Mouse (Mus musculus) forelimb bud, embryonic 11.5 days (tissue): Measurements from ENCODE around the gene Nf2.

ENCODE experiments used
- DNase-seq: peaks from one replicate; pipeline ENCODE4 v3.0.0-alpha.2; 2012; ENCODE audit warnings: low read depth, low spot score

Gene Nf2

GRCm38 (mm10) chr11:4746733-4747132 is 102.6 kb downstream of the Nf2 start, which contains the start of gene Cabp7:
Gene Cabp7, minus strand, starts transcription at chr11:4746778.
- DNase-seq, result no peak

DNA sequence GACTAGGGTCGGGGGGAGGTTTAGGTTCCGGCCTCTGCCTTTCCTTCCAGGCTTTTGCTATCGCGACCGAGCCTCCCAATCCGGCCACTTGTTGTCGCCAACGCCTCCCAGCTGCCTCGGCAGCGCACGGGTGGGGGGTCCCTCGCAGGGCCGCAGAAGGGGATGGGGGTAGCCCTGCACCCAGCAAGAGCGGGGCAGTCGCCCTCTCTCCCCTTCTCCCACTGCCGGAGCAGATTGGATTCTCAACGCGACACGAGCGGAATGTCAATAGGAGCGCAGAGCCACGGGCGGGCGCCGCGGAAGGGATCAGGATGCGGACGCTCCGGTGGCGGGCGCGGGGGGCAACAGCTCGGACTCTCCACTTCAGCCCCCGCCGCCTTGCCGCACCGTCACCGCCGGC is 103.4 kb downstream of the Nf2 start:
- no peak for DNase-seq

DNA sequence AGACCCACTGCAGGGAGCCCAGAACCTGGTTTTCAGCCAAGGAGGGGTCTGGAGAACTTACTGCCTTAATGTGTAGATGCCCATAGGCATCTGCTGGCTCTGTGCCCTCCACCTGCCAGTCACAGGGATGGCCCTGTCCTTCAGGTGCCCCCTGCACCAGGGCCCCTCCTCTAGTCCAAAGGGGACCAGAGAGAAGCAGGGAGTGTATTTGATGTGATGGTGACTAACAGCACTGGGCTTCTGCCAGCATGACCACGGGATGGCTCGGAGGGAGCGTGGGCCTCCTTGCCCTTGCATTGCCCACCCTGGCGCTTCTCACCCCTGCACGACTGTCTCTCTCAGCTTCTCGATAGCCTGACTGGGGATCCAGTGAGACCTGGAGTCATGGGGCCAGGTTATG is 104.6 kb downstream of the Nf2 start:
- no peak for DNase-seq

DNA sequence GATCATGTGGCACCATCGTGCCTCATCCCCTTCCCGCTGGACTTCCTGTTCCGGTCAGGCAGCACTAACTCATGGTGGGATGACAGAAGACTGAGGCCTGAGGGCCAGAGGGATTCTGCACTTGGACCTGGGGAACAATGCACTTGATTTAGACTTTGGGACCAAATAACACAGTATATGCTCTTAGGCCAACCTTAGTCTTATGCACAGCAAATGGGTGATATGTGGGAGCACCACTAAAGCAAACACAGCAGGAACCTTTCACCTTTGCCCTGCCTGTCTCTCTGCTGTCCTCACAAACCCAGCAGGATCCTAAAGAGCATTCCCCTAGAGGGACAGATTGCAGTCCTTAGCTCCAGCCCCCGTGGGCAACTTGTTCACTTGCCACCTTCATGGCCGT is 108.6 kb downstream of the Nf2 start:
- DNase-seq, result no peak

DNA sequence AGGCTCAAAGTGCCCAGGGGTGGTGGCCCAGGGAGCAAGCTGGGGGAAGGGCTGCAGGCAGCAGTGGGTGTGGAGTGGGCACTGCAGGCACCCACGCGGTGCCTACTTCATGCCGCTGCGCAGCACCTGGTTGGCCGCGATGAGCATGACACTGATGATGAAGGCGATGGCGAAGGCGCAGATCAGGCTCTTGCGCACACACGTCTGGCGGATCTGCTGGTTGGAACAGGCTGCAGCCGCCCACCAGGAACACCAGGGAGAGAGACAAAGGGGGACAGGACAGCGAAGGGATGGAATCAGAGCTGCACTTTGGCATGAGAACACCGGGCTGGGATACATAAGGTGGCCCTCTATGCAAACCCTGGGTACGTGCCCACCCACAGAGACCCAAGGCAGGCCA is 110.6 kb downstream of the Nf2 start:
- DNase-seq, result no peak

DNA sequence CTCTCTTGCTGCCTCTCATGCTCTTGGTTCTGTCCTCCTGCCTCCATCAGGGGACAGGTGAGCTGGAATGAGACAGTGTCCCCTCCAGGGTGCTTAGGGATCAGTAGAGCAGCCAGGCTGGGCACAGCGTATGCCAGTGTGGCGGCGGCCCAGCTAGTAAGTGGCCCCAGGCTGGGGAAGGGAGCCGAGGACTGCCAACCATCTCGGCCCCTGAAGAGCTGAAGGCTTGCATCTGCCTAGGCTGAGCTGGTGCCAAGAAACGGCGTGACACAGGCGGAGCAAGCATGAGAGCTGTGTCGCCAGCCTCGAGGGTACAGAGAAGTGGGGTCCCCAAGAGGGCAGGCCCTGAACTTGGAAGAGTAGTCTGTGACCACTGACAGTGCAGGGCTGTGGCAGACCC is 111.7 kb downstream of the Nf2 start:
- no peak for DNase-seq

DNA sequence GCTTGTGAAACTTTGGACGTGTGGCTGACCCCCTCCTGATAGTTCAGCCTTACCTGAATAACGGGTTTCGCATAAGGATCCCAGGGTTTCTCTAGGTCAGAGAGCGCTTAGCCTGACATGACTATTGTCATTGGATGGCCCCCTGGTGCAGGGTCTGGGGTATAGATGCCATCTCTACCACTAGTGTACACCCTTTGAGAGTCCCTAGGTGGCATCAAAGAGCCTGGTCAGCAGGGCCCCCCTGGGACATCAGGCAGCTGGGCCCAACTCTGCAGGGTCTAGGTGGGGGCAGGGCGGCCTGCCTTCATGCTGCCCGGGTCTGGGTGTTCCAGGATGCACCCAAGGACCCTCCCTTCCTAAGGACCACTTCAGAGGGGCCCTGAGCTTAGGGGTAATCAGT is 113.0 kb downstream of the Nf2 start:
- DNase-seq, result no peak

DNA sequence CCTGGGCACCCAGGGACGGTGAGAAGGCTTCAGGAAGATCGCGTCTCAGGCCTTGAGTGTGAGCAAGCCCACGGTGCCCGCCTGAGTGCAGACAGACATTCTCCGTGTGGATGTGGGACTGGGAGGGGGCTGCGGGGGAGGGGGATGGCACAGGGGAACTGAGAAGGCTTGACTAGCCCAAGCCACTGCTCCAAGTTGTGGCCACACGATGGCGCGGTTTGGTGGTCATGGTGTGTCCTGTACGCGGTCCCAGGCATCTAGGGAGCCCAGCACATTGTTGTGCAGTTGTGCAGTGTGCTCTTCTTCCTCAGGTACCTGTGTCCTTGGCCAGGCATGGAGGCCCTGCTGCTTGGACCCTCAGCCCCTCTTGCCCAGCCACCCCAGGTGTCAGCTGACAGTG is 115.2 kb downstream of the Nf2 start:
- no peak for DNase-seq

DNA sequence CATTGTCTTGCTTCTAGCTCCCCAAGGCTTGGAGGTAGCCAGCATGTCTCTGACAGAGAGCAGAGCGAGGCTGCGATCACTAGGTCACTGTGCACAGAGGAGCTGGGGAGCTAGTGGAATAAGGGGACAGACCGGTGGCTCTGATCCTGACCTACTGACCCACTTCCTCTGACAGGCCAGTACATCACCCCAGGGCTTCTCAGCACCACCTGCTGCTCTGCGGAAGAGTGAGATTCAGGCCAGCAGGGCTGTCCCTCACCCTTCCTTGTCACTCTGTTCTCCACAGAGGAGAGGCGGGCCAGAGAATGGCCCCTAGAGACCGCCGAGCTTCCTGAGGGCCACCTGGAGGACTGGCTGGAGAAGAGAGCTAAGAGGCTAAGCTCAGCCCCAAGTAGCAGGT is 117.6 kb downstream of the Nf2 start:
- no peak for DNase-seq

- DNase-seq, result no peak
Measured at GRCm38 (mm10) chr11:4730913-4731312, 118.4 kb downstream of the Nf2 start.

DNA sequence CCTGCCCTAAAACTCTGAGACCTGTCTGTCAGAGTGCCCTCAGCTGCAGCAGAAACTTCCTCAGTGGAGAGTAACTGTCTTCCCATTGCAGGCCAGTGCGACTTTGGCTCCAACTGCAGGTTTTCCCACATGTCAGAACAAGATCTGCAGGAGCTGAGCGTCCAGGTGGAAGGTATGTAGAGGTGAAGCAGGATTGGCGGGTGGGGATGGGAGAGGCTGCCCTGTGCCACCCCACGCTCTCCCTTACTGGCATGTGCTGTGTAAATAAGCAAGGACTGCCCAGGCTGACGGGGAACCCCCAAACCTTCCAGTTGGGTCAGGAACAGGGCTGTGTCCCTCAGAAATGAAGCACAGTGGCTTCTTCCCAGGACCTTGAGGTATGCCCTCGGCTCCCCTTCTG is 119.2 kb downstream of the Nf2 start:
- DNase-seq, result no peak

DNA sequence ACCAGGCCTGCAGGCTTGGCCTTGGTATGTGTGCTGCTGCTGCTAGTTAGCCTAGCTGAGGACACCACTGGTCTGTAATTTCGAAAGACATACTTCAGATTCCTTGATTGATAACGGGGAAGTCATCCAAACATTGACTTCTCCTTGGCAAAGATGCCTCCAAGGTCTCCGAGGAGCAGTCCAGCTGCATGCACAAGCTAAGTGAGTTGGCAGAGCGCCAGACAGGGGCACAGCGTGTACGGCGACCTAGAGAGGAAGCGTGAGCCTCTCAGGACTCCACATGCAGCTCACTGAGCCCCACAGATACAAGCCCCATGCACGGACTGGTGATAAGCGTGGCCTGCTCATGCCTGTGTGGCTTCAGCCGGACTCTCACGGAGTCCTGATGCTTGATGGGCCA is 119.7 kb downstream of the Nf2 start:
- DNase-seq, result no peak

GRCm38 (mm10) chr11:4721728-4722127 is 127.6 kb downstream of the Nf2 start:
- DNase-seq, result no peak

- DNase-seq, result no peak
Measured at GRCm38 (mm10) chr11:4720900-4721580, 128.3 kb downstream of the Nf2 start.

DNA sequence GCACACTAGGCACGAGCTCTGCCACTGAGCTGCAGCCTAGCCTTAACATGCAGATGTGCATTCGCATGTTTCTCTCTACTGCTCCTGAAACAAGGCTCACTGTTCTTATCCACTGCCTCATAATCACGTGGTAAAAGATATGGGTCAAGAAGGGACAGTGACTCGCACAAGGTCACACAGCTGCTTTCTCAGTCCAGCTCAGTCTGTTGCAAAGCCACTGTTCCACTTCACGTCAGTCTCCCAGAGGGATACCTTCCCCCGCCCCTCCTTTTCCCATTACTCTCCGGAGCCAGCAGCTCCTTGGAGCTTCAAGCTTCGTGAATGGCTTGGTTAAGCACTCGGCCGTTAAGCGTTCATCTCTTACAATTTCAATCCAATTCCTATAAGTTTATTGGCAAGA is 128.9 kb downstream of the Nf2 start:
- DNase-seq, result no peak

- DNase-seq, result no peak
Measured at GRCm38 (mm10) chr11:4719961-4720360, 129.4 kb downstream of the Nf2 start.

- DNase-seq, result no peak
Measured at GRCm38 (mm10) chr11:4718548-4718947, 130.8 kb downstream of the Nf2 start.

DNA sequence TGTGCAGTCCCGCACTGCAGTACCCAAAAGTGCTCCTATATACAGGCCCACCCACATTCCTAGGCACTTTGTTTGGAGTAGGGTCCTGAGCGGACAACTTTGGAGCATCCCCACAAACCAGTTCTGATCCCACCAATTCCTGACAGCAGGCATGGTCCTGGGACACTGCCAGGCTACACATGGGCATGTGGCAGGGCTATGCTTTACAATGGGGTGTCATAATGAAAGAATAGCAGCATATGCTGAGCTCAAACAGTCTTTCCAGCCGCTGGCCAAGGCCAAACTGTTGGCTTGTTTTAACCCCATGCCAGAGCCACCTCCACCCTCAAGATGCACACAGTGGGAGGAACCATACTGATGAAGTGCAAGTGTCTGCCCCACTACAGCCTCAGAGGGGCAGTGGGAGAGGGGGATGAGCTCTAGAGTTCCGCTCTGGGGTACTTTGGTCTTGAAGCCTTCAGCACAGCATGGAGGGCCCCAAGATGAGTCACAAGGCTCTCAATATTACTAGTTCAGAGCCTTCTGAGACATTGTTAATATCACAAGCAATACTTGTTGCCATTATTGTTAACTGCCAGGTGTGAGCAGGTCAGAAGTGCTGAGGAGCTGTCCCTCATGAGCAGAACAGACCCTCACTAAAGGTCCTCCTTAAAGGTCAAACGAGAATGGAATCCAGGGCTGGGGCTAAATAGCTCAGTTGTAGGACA is 132.7 kb downstream of the Nf2 start:
- no peak for DNase-seq
